Mouse (Mus musculus) spleen, adult 10 weeks (tissue): ENCODE results near the gene Cst7. TPM values are rescaled to one million over a fixed set of nuclear protein-coding genes. Genes with fewer than 3 reads are reported as not detected.

ENCODE experiments used
- polyA plus RNA-seq: library from polyadenylated mRNA; stranded (reverse); fragments of 350-450 nt; fragmentation: Illumina TruSeq; extraction: RNeasy Lipid Tissue Mini Kit (QIAGEN cat#74804); gene quantifications from one replicate; pipeline ENCODE4 v1.2.3, GENCODE M21; 2015; ENCODE audit warnings: low replicate concordance; ENCODE audit not compliant: insufficient read depth

Cst7 gene
- polyA plus RNA-seq: 26.4 TPM

GRCm38 (mm10) chr2:150569847-150570590, at the start of gene Cst7:
Gene Cst7, plus strand, starts transcription at chr2:150570415.

GRCm38 (mm10) chr2:150608087-150608799, 38.0 kb downstream of the Cst7 start, which contains the start of gene Apmap:
Gene Apmap, minus strand, starts transcription at chr2:150608567.

Other genes starting within 250 kb of the Cst7 start
- 7.6 TPM for gene Gm10130, start 246.7 kb upstream of the Cst7 start, polyA plus RNA-seq
- gene 3300002I08Rik, start 207.7 kb upstream of the Cst7 start, polyA plus RNA-seq: 6.5 TPM
- 4.7 TPM for gene Zfp442, start 118.9 kb upstream of the Cst7 start, polyA plus RNA-seq
- 0.29 TPM for gene Zfp345, start 85.3 kb upstream of the Cst7 start, polyA plus RNA-seq
- 38.5 TPM for gene Apmap, start 38.2 kb downstream of the Cst7 start, polyA plus RNA-seq
- 32.1 TPM for gene Acss1, start 98.1 kb downstream of the Cst7 start, polyA plus RNA-seq
- not detected for gene Vsx1, start 118.9 kb downstream of the Cst7 start, polyA plus RNA-seq
- 17.7 TPM for gene Entpd6, start 178.6 kb downstream of the Cst7 start, polyA plus RNA-seq
- gene Pygb, start 216.3 kb downstream of the Cst7 start, polyA plus RNA-seq: 43.9 TPM